Mouse (Mus musculus): ENCODE measurements around the gene Ank. TPM values are rescaled to one million over a fixed set of nuclear protein-coding genes. Genes with fewer than 3 reads are reported as not detected.

Gene Ank
- polyA plus RNA-seq, 1 experiment, result 231 TPM

DNA sequence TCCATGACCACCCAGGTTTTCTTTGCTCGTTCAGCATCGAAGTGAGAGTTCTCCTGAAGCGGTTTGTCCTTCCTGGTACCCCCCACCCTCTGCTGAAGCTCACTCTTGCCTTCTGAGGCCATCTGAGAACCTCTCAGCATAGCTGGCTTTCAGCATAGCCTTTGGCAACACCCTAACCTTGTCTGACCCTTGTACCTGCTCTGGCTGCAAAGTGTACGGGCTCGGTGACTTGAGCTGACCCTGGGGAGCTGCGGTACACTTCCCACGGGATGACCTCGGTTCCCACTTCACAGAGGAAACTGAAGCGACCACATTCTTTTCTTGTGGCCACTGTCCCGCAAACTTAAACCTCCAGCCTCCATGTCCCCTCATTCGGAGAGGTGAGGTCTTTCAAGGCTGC, 93.8 kb downstream of the Ank start:
- TF ChIP-seq POLR2A (IDR thresholded peaks at IDR 0.05; ENCODE audit: extremely low read depth, insufficient read depth, low read length) (no peak), CTCF (IDR thresholded peaks at IDR 0.05; ENCODE audit: extremely low read depth, insufficient read depth, low read length) (no peak)
- no peak overlapping the region for H3K4me3 ChIP-seq (ENCODE audit: insufficient read depth, low read length)
- no peak overlapping the region for H3K27ac ChIP-seq (ENCODE audit: insufficient read depth, low read length)
- H3K4me1 ChIP-seq (ENCODE audit: control insufficient read depth, insufficient read depth, low read length), result peaks cover 10% of the 10 kb centered on the region

DNA sequence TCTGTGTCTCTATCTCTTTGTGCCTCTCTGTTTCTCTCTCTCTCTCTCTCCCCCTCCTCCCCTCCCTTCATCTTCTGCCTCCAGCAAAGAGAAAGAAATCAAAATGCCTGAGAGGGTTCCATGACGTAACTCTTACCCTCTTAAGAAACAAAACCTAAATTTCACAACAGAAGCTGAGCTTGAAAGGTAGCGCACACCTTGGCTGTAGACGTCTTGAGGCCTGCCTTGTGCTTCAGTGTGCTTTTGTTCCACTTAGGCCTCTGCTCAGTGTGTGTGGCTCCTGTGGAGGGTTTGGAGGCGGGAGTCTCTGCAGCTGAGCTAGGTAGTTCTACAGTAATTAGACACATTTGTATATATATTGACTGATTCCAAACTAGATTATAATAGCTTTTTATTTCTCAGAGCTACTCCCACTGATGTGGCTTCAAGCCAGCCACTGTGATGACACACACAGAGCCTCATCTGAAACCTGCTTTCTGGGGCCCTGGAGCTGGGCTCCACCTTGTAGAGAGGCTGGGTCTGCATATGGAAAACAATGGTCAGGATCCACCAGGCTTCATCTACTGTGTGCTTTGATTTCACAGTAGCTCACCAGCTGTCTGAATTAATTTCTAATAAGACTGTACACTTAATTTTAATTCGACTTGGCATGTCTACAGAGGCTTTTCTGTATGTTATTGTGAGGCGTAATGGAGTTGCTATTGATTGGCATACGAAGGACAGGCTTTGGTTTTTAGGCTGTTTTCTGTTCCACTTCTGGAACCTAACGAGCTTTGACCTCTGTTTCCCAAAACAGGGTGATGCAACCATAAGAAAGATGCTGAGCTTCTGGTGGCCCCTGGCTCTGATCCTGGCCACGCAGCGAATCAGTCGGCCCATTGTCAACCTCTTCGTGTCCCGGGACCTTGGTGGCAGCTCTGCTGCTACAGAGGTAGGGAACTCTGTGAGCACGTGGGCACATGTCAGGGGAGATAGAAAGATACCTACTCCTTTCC, 97.9 kb downstream of the Ank start:
- Histone ChIP-seq H3K27ac (ENCODE audit: insufficient read depth, low read length) (no peak overlapping the region), H3K4me3 (ENCODE audit: insufficient read depth, low read length) (no peak overlapping the region), H3K4me1 (ENCODE audit: control insufficient read depth, insufficient read depth, low read length) (peaks cover 7% of the 10 kb centered on the region)
- TF ChIP-seq CTCF (IDR thresholded peaks at IDR 0.05; ENCODE audit: extremely low read depth, insufficient read depth, low read length), result no peak
- TF ChIP-seq POLR2A (IDR thresholded peaks at IDR 0.05; ENCODE audit: extremely low read depth, insufficient read depth, low read length), result no peak

DNA sequence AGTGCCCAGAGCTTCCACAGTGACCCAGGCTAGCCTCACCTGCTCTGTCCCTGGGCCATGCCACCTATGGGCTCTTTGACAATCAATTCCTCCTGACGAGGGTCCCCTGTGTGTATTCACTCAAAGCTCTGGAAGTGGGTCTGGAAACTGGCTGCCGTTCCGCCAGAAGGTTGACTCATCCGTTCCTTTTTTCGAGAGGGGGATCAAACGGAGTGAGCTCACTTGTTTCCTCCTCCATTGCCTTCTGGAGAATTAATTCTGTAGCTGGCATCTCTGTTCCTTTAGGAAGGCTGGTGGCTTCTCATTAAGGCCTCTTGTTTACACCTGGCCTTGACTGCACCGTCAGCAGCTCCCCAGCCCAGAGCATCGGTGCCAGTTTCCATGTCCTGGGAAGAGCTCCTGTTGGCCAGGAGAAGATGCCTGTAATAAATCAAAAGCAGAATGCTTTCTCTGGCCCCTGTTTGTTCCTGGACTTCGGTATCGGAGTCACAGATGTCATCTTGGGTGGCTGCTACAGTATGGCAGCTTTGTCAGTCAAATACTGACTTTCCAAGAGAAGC, 99.2 kb downstream of the Ank start:
- no peak overlapping the region for H3K4me3 ChIP-seq (ENCODE audit: insufficient read depth, low read length)
- no peak for TF ChIP-seq CTCF (IDR thresholded peaks at IDR 0.05; ENCODE audit: extremely low read depth, insufficient read depth, low read length)
- TF ChIP-seq POLR2A (IDR thresholded peaks at IDR 0.05; ENCODE audit: extremely low read depth, insufficient read depth, low read length), result no peak
- 0 out of 2 replicates have a peak overlapping the region, but pooled peaks have one; percentile 21 for H3K27ac ChIP-seq (ENCODE audit: insufficient read depth, low read length)
- H3K4me1 ChIP-seq (ENCODE audit: control insufficient read depth, insufficient read depth, low read length), result peaks cover 11% of the 10 kb centered on the region

DNA sequence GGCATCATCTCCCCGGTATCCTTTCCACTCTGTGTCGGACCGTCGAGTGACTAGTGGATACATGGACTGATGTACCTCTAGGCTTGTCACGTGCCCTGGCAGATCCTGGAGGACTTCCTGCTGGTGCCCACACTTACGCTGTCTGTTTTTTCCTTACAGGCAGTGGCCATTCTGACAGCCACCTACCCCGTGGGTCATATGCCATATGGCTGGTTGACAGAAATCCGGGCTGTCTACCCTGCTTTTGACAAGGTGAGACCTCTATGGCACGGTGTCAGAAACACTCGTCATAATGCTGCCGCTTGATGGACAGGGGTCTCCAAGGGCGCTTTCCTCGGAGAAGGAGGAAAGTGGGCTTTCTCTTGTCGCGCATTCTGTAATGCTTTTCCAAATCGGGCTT, 100.9 kb downstream of the Ank start:
- TF ChIP-seq CTCF (IDR thresholded peaks at IDR 0.05; ENCODE audit: extremely low read depth, insufficient read depth, low read length) (no peak), POLR2A (IDR thresholded peaks at IDR 0.05; ENCODE audit: extremely low read depth, insufficient read depth, low read length) (no peak)
- peaks cover 11% of the 10 kb centered on the region for H3K4me1 ChIP-seq (ENCODE audit: control insufficient read depth, insufficient read depth, low read length)
- H3K27ac ChIP-seq (ENCODE audit: insufficient read depth, low read length), result no peak overlapping the region
- no peak overlapping the region for H3K4me3 ChIP-seq (ENCODE audit: insufficient read depth, low read length)

DNA sequence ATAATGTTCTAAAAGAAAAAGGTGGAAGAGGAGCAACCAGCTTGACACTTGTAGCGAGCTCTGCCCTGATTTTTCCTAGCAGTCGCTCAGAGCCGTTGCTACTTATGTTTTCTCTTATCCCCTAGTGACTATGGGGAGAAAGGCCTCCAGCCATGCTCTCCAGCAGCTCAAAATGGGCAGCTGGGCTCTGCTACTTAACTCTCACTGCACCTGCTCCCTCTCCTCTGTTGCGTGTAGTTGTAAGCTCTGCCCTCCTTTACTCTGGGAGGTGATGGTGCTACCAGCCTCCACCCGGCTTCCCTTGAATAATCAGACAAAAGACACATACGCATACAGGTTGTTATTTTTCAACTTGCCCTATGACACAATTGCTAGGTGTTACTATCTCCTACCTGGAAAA, 101.9 kb downstream of the Ank start:
- Histone ChIP-seq H3K4me3 (ENCODE audit: insufficient read depth, low read length) (no peak overlapping the region), H3K27ac (ENCODE audit: insufficient read depth, low read length) (no peak overlapping the region), H3K4me1 (ENCODE audit: control insufficient read depth, insufficient read depth, low read length) (peaks cover 11% of the 10 kb centered on the region)
- TF ChIP-seq CTCF (IDR thresholded peaks at IDR 0.05; ENCODE audit: extremely low read depth, insufficient read depth, low read length) (no peak), POLR2A (IDR thresholded peaks at IDR 0.05; ENCODE audit: extremely low read depth, insufficient read depth, low read length) (no peak)

DNA sequence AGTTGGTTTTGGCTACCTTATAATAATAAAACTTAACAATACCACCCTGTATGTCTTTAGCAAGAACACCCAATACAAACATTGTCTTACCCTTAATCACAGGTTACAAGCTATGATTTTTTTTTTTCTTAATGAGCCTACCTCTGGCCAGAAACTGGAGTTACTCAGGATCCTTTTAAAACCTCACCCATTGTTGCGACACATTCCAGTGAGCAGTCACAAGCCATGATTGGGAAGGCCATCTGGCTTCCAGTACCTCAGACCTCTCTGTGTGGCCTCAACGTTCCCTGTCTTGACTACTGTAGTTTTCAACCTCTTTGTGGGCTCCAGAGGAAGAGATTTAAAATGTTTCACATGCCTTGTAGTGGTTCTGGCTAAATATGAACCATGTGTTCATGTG, 103.4 kb downstream of the Ank start:
- Histone ChIP-seq H3K4me3 (ENCODE audit: insufficient read depth, low read length) (no peak overlapping the region), H3K27ac (ENCODE audit: insufficient read depth, low read length) (no peak overlapping the region)

DNA sequence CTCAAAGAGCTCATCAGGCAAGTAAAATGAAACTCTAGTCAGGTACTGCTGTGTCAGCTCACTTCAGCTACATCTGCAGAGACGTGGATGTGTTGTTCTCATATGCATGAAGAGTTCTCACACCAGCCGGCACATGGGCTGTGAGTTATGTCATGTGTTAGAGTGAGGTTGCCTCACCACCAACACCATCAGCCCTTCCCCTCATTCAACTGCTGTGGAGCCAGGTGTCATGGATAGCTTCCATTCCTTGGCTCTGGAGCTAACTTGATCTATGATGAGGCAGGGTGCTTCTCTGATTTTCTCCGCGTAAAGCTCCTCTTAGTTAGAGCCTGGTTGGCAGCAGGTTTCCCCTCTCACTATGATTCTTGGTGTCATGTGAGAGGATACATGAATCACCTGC, 103.9 kb downstream of the Ank start:
- TF ChIP-seq POLR2A (IDR thresholded peaks at IDR 0.05; ENCODE audit: extremely low read depth, insufficient read depth, low read length) (no peak), CTCF (IDR thresholded peaks at IDR 0.05; ENCODE audit: extremely low read depth, insufficient read depth, low read length) (no peak)
- H3K4me1 ChIP-seq (ENCODE audit: control insufficient read depth, insufficient read depth, low read length), result peaks cover 12% of the 10 kb centered on the region
- H3K4me3 ChIP-seq (ENCODE audit: insufficient read depth, low read length), result no peak overlapping the region
- H3K27ac ChIP-seq (ENCODE audit: insufficient read depth, low read length), result no peak overlapping the region

More for the DNA sequence above, 103.4 kb downstream of the Ank start:
- TF ChIP-seq POLR2A (IDR thresholded peaks at IDR 0.05; ENCODE audit: extremely low read depth, insufficient read depth, low read length), result no peak
- H3K4me1 ChIP-seq (ENCODE audit: control insufficient read depth, insufficient read depth, low read length), result peaks cover 11% of the 10 kb centered on the region

DNA sequence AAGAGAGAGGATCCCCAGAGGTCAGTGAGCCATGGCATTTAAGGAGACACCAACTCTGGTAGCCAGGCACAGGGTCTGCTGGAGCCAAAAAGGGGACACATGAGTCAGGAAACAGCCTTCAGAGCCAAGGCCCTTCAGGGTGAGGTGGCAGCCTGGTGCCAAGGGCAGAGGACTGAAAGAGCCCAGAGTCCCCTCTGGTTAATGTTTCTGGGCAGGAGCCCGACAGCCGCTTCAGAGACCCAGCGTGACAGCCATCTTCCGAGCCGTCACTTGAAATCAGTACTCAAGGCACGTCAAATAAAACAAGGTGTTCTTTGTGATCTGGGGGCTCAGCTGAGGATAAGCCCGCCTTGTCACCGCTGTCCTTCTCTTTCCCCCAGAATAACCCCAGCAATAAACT, 104.7 kb downstream of the Ank start:
- peaks cover 12% of the 10 kb centered on the region for H3K4me1 ChIP-seq (ENCODE audit: control insufficient read depth, insufficient read depth, low read length)
- no peak overlapping the region for H3K4me3 ChIP-seq (ENCODE audit: insufficient read depth, low read length)
- H3K27ac ChIP-seq (ENCODE audit: insufficient read depth, low read length), result no peak overlapping the region
- no peak for TF ChIP-seq CTCF (IDR thresholded peaks at IDR 0.05; ENCODE audit: extremely low read depth, insufficient read depth, low read length)
- TF ChIP-seq POLR2A (IDR thresholded peaks at IDR 0.05; ENCODE audit: extremely low read depth, insufficient read depth, low read length), result no peak

DNA sequence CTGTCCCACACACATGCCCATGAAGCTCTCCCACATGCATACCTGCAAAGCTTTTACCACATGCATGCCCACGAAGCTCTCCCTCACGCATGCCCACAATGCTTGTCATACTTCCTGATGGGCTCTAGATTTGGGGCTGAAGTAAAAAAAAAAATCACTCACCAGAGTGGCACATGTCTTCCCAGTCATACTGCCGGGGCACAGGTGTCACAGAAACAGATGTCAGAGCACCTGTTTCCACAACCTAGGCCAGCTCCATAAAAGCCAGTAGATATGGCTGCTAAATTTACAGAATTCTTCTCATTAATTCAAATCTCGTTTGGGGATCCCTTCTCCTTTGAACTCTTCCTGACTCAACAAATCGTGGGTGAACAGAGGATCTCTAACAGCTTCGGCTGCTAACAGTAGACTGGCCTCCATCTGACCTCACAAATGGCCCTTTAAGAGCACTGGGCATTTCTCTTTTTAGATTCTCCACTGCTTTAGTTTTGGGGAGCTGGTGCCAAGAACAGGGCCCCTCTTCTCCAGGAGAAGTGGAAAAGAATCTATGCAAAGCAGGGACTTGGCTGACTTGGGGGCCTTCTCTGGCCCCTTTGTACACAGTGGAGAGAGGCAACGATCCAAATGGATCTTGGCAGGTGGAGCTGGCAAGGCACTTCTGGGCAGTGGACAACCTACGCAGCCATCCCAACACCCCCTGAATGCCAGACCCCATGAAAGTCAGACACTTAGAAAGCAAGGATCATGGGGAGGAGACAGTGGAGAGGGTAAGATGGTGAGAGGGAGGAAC, 108.7 kb downstream of the Ank start:
- H3K4me3 ChIP-seq (ENCODE audit: insufficient read depth, low read length), result no peak overlapping the region
- H3K4me1 ChIP-seq (ENCODE audit: control insufficient read depth, insufficient read depth, low read length), result peaks cover 11% of the 10 kb centered on the region
- H3K27ac ChIP-seq (ENCODE audit: insufficient read depth, low read length), result peak overlapping the region; percentile 42; the same call in 1 of the 2 replicates
- no peak for TF ChIP-seq POLR2A (IDR thresholded peaks at IDR 0.05; ENCODE audit: extremely low read depth, insufficient read depth, low read length)
- TF ChIP-seq CTCF (IDR thresholded peaks at IDR 0.05; ENCODE audit: extremely low read depth, insufficient read depth, low read length), result no peak

Measured in cortical plate, adult 2 months (tissue).